Mouse (Mus musculus) hindbrain, embryonic 16.5 days (tissue): Measurements from ENCODE around the gene Gm20538. TPM values are rescaled to one million over a fixed set of nuclear protein-coding genes. Genes with fewer than 3 reads are reported as not detected.

Experiments used
- ATAC-seq: fragments of 200-750 bp; cut with Nextera tagmentation; 2 replicates; pipeline ENCODE4 v1.8.0; 2017; ENCODE audit warnings: moderate TSS enrichment, moderate library complexity
- H3K27ac ChIP-seq: fragments of 300-500 bp; sonication (generic); 2 replicates; pipeline ENCODE4 v1.5.1; 2014; ENCODE audit warnings: low read depth, mild to moderate bottlenecking, control low read depth, low read length, moderate library complexity
- H3K27me3 ChIP-seq: fragments of 300-500 bp; sonication (generic); replicated peaks from 2 replicates; pipeline ENCODE4 v1.6.1; 2014; ENCODE audit warnings: low read length; ENCODE audit not compliant: control insufficient read depth, insufficient read depth
- H3K36me3 ChIP-seq: fragments of 300-500 bp; sonication (generic); 2 replicates; pipeline ENCODE4 v1.6.1; 2014; ENCODE audit warnings: mild to moderate bottlenecking, low read length, moderate library complexity, mixed read lengths; ENCODE audit not compliant: control insufficient read depth, insufficient read depth
- H3K4me1 ChIP-seq: fragments of 300-500 bp; sonication (generic); 2 replicates; pipeline ENCODE4 v1.6.1; 2014; ENCODE audit warnings: low read depth, low read length; ENCODE audit not compliant: control insufficient read depth, insufficient read depth
- H3K4me2 ChIP-seq: fragments of 300-500 bp; sonication (generic); 2 replicates; pipeline ENCODE4 v1.6.1; 2014; ENCODE audit warnings: mild to moderate bottlenecking, low read length, control low read depth, moderate library complexity
- H3K4me3 ChIP-seq: fragments of 300-500 bp; sonication (generic); 2 replicates; pipeline ENCODE4 v1.5.1; 2014; ENCODE audit warnings: mild to moderate bottlenecking, low read length, control low read depth, moderate library complexity
- H3K9ac ChIP-seq: fragments of 300-500 bp; sonication (generic); 2 replicates; pipeline ENCODE4 v1.6.1; 2014; ENCODE audit warnings: low read depth, mild to moderate bottlenecking, control low read depth, low read length, moderate library complexity
- H3K9me3 ChIP-seq: fragments of 300-500 bp; sonication (generic); 2 replicates; pipeline ENCODE4 v1.6.1; 2014; ENCODE audit warnings: mild to moderate bottlenecking, low read length, moderate library complexity; ENCODE audit not compliant: control insufficient read depth
- WGBS: fragments of 180-500 bp; shearing (Covaris S2); extraction: QIAGEN DNeasy Blood & Tissue Kit; methylation state at CpG from one replicate; pipeline ENCODE4 v1.1.7; 2014; 5-methylcytosine and 5-hydroxymethylcytosine counted together
- polyA plus RNA-seq: library from polyadenylated mRNA; unstranded; fragments of >200 nt; fragmentation: Nextera tagmentation; extraction: Ambion mirVana; gene quantifications from 2 replicates; pipeline ENCODE4 v1.2.1, GENCODE M21; 2015

The Gm20538 gene
- polyA plus RNA-seq, 1 experiment from 2014 or later = not detected

DNA sequence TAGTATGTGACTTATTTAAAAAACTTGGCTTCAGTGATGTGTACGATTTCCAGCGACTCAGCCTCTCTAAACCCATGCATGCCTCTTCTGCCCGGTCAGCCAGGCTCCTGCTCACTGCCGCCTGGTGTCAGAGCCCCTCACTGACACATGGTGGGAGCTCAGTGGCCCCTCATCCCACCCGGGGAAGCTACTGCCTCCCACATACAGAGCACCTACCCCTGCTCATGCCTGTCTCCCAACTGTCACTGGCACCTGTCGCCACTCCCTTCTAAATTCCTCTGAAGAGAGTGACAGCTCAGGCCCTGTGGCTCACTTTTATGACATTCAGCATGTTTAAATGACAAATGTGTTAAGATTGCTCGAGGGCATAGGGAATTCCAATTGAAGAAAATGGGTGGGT, 23.6 kb upstream of the Gm20538 start:
- Histone ChIP-seq H3K4me3 (no peak overlapping the region), H3K4me1 (no peaks in the 10 kb centered on the region), H3K4me2 (no peak overlapping the region), H3K36me3 (peaks cover 14% of the 10 kb centered on the region), H3K27me3 (no peaks in the 10 kb centered on the region), H3K27ac (no peak overlapping the region), H3K9me3 (no peaks in the 10 kb centered on the region), H3K9ac (no peak overlapping the region)
- no peak for ATAC-seq
- WGBS = 75% methylated on average over 7 of the region's 7 CpGs

- Histone ChIP-seq H3K27ac (no peak overlapping the region), H3K36me3 (peaks cover 53% of the 10 kb centered on the region), H3K4me2 (no peak overlapping the region), H3K9me3 (no peaks in the 10 kb centered on the region), H3K4me1 (peaks cover 16% of the 10 kb centered on the region), H3K4me3 (no peak overlapping the region), H3K27me3 (no peaks in the 10 kb centered on the region), H3K9ac (no peak overlapping the region)
- WGBS = 91% methylated on average over 3 of the region's 3 CpGs
- no peak for ATAC-seq
Observed at GRCm38 (mm10) chr19:44567763-44568162, 15.1 kb upstream of the Gm20538 start.

DNA sequence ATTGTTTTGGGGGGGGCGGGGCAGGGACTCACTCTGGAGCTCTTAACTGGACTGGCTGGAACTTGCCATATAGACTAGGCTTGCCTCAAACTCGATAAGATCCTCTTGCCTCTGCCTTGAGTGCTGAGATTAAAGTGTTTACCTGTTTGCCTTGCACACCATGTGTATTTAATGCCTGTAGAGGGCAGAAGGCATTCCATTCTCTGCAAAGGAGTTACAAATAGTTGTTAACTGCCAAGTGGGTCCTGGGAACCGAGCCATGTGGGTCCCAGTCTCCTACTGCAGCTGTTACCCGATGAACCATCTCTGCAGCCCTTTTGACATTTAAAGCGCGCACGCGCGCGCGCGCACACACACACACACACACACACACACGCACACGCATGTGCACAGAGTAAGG, 11.4 kb upstream of the Gm20538 start:
- peaks cover 16% of the 10 kb centered on the region for H3K4me1 ChIP-seq
- WGBS = 95% methylated on average over 14 of the region's 14 CpGs
- H3K27me3 ChIP-seq = no peaks in the 10 kb centered on the region
- H3K4me2 ChIP-seq = peak overlapping the region; percentile 88; the same call in 1 of the 2 replicates
- H3K9me3 ChIP-seq = no peaks in the 10 kb centered on the region
- ATAC-seq = no peak
- no peak overlapping the region for H3K9ac ChIP-seq
- H3K27ac ChIP-seq = no peak overlapping the region
- no peak overlapping the region; the same call in 1 of the 2 replicates for H3K4me3 ChIP-seq
- H3K36me3 ChIP-seq = peaks cover 21% of the 10 kb centered on the region

GRCm38 (mm10) chr19:44562652-44563206, 10.1 kb upstream of the Gm20538 start, which contains the start of gene Hif1an:
TSS of gene Hif1an (plus strand) at chr19:44562850.
- Histone ChIP-seq H3K27me3 (no peaks in the 10 kb centered on the region; the same call in 1 of the 2 replicates), H3K9ac (peak within 1 kb of the TSS; percentile 73), H3K4me1 (peaks cover 16% of the 10 kb centered on the region), H3K4me3 (peak within 1 kb of the TSS; percentile 73), H3K36me3 (peaks cover 13% of the 10 kb centered on the region), H3K4me2 (peak within 1 kb of the TSS; percentile 88), H3K9me3 (no peaks in the 10 kb centered on the region), H3K27ac (peak within 1 kb of the TSS; percentile 75)
- WGBS = under 1% methylated on average over 33 of the region's 33 CpGs
- peak; percentile 98 for ATAC-seq

DNA sequence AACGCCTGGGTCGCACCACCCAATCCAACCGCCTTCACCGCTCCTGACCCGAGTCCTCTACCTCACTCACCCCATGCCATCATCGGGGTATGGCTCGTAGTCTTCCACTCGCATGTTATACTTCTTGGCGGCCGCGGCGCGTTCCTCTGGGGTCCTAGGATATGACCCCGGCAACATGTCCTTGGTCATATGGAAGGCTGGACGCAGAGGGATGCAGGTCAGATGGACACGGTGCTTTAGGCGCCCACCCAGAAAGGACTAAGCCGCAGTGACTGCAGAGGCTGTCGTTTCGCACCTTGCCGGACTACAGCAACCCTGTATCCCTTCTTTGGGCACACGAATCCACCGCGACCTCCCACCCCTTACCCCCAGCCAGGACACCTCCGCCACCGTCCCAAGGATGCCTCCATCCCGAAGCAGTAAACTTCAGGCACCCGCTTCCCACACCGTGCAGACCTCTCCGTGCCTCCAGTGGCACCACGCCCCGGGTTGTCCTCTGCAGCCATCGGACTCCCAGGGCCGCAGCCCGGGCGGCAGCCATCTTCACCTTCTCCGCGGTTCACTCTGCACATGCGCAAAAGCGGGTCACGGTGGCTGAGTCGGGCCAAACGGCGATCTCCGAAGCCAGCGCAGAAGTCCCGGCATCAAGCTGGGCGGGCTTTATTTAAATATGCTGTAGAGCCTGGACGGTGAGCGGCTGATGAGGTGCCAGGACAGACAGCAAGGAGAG, 2.4 kb upstream of the Gm20538 start, which contains the start of gene Ndufb8:
Ndufb8 (minus strand) TSS at position 580 of the 730 bp plus-strand sequence.
- Histone ChIP-seq H3K27ac (peak within 1 kb of the TSS; percentile 79), H3K4me3 (peak within 1 kb of the TSS; percentile 77), H3K4me1 (peaks cover 13% of the 10 kb centered on the region), H3K36me3 (peaks cover 15% of the 10 kb centered on the region; the same call in 1 of the 2 replicates), H3K4me2 (peak within 1 kb of the TSS; percentile 86), H3K9ac (peak within 1 kb of the TSS; percentile 86), H3K9me3 (no peaks in the 10 kb centered on the region), H3K27me3 (no peaks in the 10 kb centered on the region; the same call in 1 of the 2 replicates)
- peak; percentile 88 for ATAC-seq
- under 1% methylated on average over 50 of the region's 50 CpGs for WGBS

GRCm38 (mm10) chr19:44554490-44554860, 1.8 kb upstream of the Gm20538 start:
- no peaks in the 10 kb centered on the region for H3K9me3 ChIP-seq
- peak overlapping the region; percentile 86 for H3K9ac ChIP-seq
- ATAC-seq = 0 out of 2 replicates have a peak, but pooled peaks have one; percentile 3
- H3K4me3 ChIP-seq = peak overlapping the region; percentile 77
- peak overlapping the region; percentile 79 for H3K27ac ChIP-seq
- peak overlapping the region; percentile 86 for H3K4me2 ChIP-seq
- H3K36me3 ChIP-seq = peaks cover 19% of the 10 kb centered on the region
- no peaks in the 10 kb centered on the region; the same call in 1 of the 2 replicates for H3K27me3 ChIP-seq
- WGBS = 4% methylated on average over 8 of the region's 8 CpGs
- H3K4me1 ChIP-seq = peaks cover 13% of the 10 kb centered on the region

DNA sequence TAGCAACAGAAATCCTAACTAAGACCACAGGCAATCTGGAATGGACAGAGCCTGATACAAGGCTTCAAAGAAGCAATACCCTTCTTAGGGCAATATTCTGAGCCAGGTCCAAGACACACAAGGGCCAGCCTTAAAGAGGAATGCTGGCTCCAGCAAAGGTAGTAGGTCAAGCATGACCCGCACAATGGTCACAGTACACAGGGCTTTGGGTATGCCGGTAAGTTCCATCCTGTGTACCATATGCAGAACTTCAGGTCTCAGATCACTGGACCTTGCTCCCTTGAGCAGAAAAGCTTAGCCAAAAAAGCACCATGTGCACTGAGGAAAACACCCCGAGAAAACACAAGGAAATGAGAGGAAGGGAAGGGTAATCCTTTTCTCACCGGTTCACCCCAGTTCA, 655 bp upstream of the Gm20538 start:
- Histone ChIP-seq H3K9ac (no peak overlapping the region), H3K4me3 (no peak overlapping the region), H3K36me3 (peaks cover 26% of the 10 kb centered on the region), H3K4me2 (peak overlapping the region; percentile 86), H3K4me1 (peaks cover 13% of the 10 kb centered on the region), H3K27ac (no peak overlapping the region), H3K27me3 (no peaks in the 10 kb centered on the region; the same call in 1 of the 2 replicates), H3K9me3 (no peaks in the 10 kb centered on the region)
- no peak for ATAC-seq
- 93% methylated on average over 4 of the region's 4 CpGs for WGBS

GRCm38 (mm10) chr19:44545321-44546041, 7.2 kb downstream of the Gm20538 start, which contains the start of gene Sec31b:
TSS of gene Sec31b (minus strand) at chr19:44545864.
- ATAC-seq = peak; percentile 51; the same call in 1 of the 2 replicates
- Histone ChIP-seq H3K9me3 (peaks cover 6% of the 10 kb centered on the region), H3K27me3 (peaks cover 10% of the 10 kb centered on the region), H3K27ac (no peak within 1 kb of the TSS), H3K9ac (peak within 1 kb of the TSS; percentile 62), H3K36me3 (peaks cover 13% of the 10 kb centered on the region), H3K4me2 (peak within 1 kb of the TSS; percentile 83), H3K4me3 (peak within 1 kb of the TSS; percentile 50), H3K4me1 (peaks cover 4% of the 10 kb centered on the region)
- WGBS = under 1% methylated on average over 45 of the region's 47 CpGs
